Mouse (Mus musculus): ENCODE measurements around the gene Mosmo. TPM values are rescaled to one million over a fixed set of nuclear protein-coding genes. Genes with fewer than 3 reads are reported as not detected.
A peak's percentile ranks its signal among the peaks of the same experiment; 100 is the strongest.

The Mosmo gene
- polyA plus RNA-seq, 1 experiment from 2014 or later, result 14.5 TPM

GRCm38 (mm10) chr7:120677764-120678531 lies 530 bp downstream of the Mosmo start:
- Histone ChIP-seq H3K4me1 (peaks cover 27% of the 10 kb centered on the region), H3K4me2 (peak overlapping the region; percentile 79), H3K4me3 (peak overlapping the region; percentile 89), H3K27ac (peak overlapping the region; percentile 55; the same call in 1 of the 2 replicates), H3K9me3 (no peaks in the 10 kb centered on the region), H3K27me3 (no peaks in the 10 kb centered on the region), H3K36me3 (no peaks in the 10 kb centered on the region), H3K9ac (peak overlapping the region; percentile 93)
- 2% methylated on average over 41 of the region's 42 CpGs for WGBS
- ATAC-seq (ENCODE audit: insufficient number of reproducible peaks, insufficient read depth, low FRiP score, low TSS enrichment, low read depth), result no peak

GRCm38 (mm10) chr7:120679023-120679422 lies 1.6 kb downstream of the Mosmo start:
- Histone ChIP-seq H3K4me2 (peak overlapping the region; percentile 79), H3K4me1 (peaks cover 27% of the 10 kb centered on the region), H3K9me3 (no peaks in the 10 kb centered on the region), H3K27me3 (no peaks in the 10 kb centered on the region), H3K9ac (peak overlapping the region; percentile 93), H3K27ac (no peak overlapping the region), H3K36me3 (no peaks in the 10 kb centered on the region), H3K4me3 (peak overlapping the region; percentile 89)
- no peak for ATAC-seq (ENCODE audit: insufficient number of reproducible peaks, insufficient read depth, low FRiP score, low TSS enrichment, low read depth)
- WGBS, result 54% methylated on average over 8 of the region's 8 CpGs

- Histone ChIP-seq H3K9me3 (no peaks in the 10 kb centered on the region), H3K27ac (no peak overlapping the region), H3K4me2 (no peak overlapping the region), H3K4me3 (no peak overlapping the region), H3K4me1 (peaks cover 30% of the 10 kb centered on the region), H3K9ac (no peak overlapping the region), H3K27me3 (no peaks in the 10 kb centered on the region), H3K36me3 (no peaks in the 10 kb centered on the region)
- WGBS, result 75% methylated on average over 4 of the region's 4 CpGs
- no peak for ATAC-seq (ENCODE audit: insufficient number of reproducible peaks, insufficient read depth, low FRiP score, low TSS enrichment, low read depth)
These were observed 4.6 kb downstream of the Mosmo start for GRCm38 (mm10) chr7:120682002-120682401.

- no peak for ATAC-seq (ENCODE audit: insufficient number of reproducible peaks, insufficient read depth, low FRiP score, low TSS enrichment, low read depth)
- Histone ChIP-seq H3K9me3 (no peaks in the 10 kb centered on the region), H3K4me2 (no peak overlapping the region), H3K9ac (no peak overlapping the region), H3K4me1 (peaks cover 21% of the 10 kb centered on the region; the same call in 1 of the 2 replicates), H3K27me3 (no peaks in the 10 kb centered on the region), H3K36me3 (no peaks in the 10 kb centered on the region), H3K27ac (no peak overlapping the region), H3K4me3 (no peak overlapping the region)
- 47% methylated on average over 2 of the region's 2 CpGs for WGBS
These were observed 7.3 kb downstream of the Mosmo start for GRCm38 (mm10) chr7:120684731-120685161.

DNA sequence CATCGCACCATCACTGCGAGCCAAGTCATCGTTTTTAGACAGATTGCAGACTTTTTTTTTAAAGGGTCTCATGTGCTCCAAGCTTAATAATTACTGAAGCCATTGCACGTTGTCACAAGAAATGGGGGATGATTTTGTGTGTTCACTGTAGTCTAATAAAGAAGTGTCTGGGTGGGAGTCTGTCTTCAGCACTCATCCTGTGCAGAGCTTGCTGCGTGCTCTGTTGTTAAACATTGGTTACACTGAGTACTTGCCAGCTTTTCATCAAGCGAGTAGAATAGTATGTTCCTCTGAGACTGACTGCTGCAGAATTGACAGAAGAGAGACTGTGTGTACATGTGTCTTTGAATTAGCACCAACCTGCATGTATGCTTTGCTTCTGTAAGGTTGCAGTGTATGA lies 7.8 kb downstream of the Mosmo start:
- H3K4me3 ChIP-seq, result no peak overlapping the region
- H3K4me2 ChIP-seq, result no peak overlapping the region
- H3K27ac ChIP-seq, result no peak overlapping the region
- peaks cover 18% of the 10 kb centered on the region; the same call in 1 of the 2 replicates for H3K4me1 ChIP-seq
- H3K9ac ChIP-seq, result no peak overlapping the region
- no peak for ATAC-seq (ENCODE audit: insufficient number of reproducible peaks, insufficient read depth, low FRiP score, low TSS enrichment, low read depth)
- 80% methylated on average over 6 of the region's 6 CpGs for WGBS
- no peaks in the 10 kb centered on the region for H3K9me3 ChIP-seq
- no peaks in the 10 kb centered on the region for H3K27me3 ChIP-seq
- no peaks in the 10 kb centered on the region for H3K36me3 ChIP-seq

GRCm38 (mm10) chr7:120690634-120691033 lies 13.2 kb downstream of the Mosmo start:
- H3K9ac ChIP-seq, result no peak overlapping the region
- WGBS, result 73% methylated on average over 4 of the region's 4 CpGs
- no peak overlapping the region for H3K4me3 ChIP-seq
- no peak overlapping the region for H3K27ac ChIP-seq
- H3K36me3 ChIP-seq, result peaks cover 12% of the 10 kb centered on the region
- no peak overlapping the region for H3K4me2 ChIP-seq
- ATAC-seq (ENCODE audit: insufficient number of reproducible peaks, insufficient read depth, low FRiP score, low TSS enrichment, low read depth), result no peak
- no peaks in the 10 kb centered on the region for H3K27me3 ChIP-seq
- peaks cover 8% of the 10 kb centered on the region; the same call in 1 of the 2 replicates for H3K4me1 ChIP-seq
- no peaks in the 10 kb centered on the region for H3K9me3 ChIP-seq

DNA sequence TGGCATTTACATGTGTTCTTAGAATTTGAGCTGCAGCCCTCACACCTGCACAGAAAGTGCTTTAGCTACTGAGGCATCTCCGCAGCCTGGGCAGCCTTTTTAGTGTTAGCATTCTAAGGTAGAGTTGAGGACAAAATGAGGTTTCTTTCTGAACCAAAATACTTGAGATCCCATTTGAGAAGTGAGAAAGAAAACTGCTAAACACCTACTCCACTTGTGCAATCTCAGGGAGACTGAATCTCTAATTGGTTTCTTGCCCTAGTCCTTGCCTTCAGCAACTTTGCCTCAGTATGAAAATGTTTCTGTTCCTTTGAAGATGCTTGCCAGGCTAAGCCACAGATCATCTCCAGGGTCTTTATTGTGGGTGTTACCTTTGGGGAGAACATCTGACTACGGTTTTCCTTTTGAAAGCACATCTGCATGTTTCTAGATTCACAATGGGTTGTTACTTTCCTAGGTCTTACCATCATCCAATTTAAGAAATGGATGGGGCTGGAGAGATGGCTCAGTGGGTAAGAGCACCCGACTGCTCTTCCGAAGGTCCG lies 16.5 kb downstream of the Mosmo start:
- Histone ChIP-seq H3K4me3 (no peak overlapping the region), H3K36me3 (peaks cover 18% of the 10 kb centered on the region), H3K4me2 (no peak overlapping the region), H3K27me3 (no peaks in the 10 kb centered on the region), H3K4me1 (no peaks in the 10 kb centered on the region), H3K9me3 (no peaks in the 10 kb centered on the region), H3K27ac (no peak overlapping the region), H3K9ac (no peak overlapping the region)
- 96% methylated on average over 5 of the region's 5 CpGs for WGBS
- ATAC-seq (ENCODE audit: insufficient number of reproducible peaks, insufficient read depth, low FRiP score, low TSS enrichment, low read depth), result no peak

DNA sequence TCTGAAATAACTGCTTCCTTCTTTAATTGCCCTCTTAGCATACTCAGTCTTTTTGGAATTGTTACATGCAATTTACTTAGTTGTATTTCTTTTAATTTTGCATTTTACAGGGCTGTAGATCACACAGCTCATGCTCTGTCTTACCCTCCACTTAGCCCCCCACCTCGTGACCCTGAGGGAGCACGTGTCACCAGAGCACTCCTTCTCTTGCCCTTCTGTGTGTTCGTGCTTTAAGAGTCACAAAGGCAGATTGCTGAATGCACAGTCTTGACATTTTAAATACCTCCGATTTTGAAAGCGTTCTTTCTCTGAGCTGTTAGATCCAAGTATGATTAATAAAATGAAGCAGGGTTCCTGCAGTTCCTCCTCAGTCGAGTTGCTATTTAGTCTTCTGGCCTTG lies 17.8 kb downstream of the Mosmo start:
- H3K4me2 ChIP-seq, result no peak overlapping the region
- H3K4me3 ChIP-seq, result no peak overlapping the region
- no peaks in the 10 kb centered on the region for H3K9me3 ChIP-seq
- no peaks in the 10 kb centered on the region for H3K27me3 ChIP-seq
- WGBS, result 39% methylated on average over 6 of the region's 6 CpGs
- no peak for ATAC-seq (ENCODE audit: insufficient number of reproducible peaks, insufficient read depth, low FRiP score, low TSS enrichment, low read depth)
- H3K27ac ChIP-seq, result no peak overlapping the region
- peaks cover 18% of the 10 kb centered on the region for H3K36me3 ChIP-seq
- no peak overlapping the region for H3K9ac ChIP-seq
- no peaks in the 10 kb centered on the region for H3K4me1 ChIP-seq

- Histone ChIP-seq H3K36me3 (peaks cover 17% of the 10 kb centered on the region), H3K4me1 (no peaks in the 10 kb centered on the region), H3K4me3 (no peak overlapping the region), H3K4me2 (no peak overlapping the region), H3K27ac (no peak overlapping the region), H3K27me3 (no peaks in the 10 kb centered on the region), H3K9ac (no peak overlapping the region), H3K9me3 (no peaks in the 10 kb centered on the region)
- WGBS, result 61% methylated on average over 1 of the region's 1 CpGs
- no peak for ATAC-seq (ENCODE audit: insufficient number of reproducible peaks, insufficient read depth, low FRiP score, low TSS enrichment, low read depth)
These were observed 18.2 kb downstream of the Mosmo start for GRCm38 (mm10) chr7:120695641-120696040.

DNA sequence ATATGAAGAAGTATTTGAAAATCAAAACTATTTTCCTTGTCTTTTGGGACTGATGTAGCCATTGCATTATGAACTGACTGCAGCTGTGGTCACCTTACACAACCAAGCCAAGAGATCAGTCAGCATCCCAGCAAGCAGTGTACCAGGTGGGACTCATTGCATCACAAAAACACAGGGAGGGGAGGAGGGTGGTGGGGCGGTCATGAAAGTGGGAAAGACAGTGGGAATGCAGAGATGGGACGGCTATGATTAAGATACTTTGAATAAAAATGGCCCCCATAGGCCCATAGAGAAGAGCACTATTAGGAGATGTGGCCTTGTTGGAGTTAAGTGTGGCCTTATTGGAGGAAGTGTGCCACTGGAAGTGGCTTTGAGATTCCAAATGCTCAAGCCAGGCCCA lies 18.9 kb downstream of the Mosmo start:
- Histone ChIP-seq H3K27me3 (no peaks in the 10 kb centered on the region), H3K4me1 (no peaks in the 10 kb centered on the region), H3K9ac (no peak overlapping the region), H3K4me3 (no peak overlapping the region), H3K27ac (no peak overlapping the region), H3K9me3 (no peaks in the 10 kb centered on the region), H3K4me2 (no peak overlapping the region), H3K36me3 (peaks cover 13% of the 10 kb centered on the region)
- no peak for ATAC-seq (ENCODE audit: insufficient number of reproducible peaks, insufficient read depth, low FRiP score, low TSS enrichment, low read depth)
- 91% methylated on average over 2 of the region's 2 CpGs for WGBS

DNA sequence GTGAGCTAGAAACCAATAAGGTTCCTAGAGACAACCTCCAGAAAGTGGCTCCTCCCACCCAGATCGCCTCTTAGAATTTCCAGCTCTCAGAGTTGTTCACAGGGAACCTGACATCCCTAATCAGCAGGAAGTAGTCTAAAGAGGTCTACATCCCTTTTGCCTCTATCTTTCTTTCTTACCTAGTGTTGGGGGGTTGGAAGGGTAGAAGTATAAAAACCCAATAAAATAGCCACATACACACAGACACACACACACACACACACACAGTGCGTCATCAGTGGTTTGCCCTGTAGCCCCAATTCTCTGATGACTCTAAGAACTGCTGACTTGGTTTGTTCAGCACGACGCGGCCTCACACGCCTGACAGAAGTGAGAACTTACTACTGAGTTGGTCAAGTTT lies 22.2 kb downstream of the Mosmo start:
- H3K4me1 ChIP-seq, result no peaks in the 10 kb centered on the region
- no peak overlapping the region for H3K4me3 ChIP-seq
- H3K9ac ChIP-seq, result no peak overlapping the region
- no peak overlapping the region for H3K4me2 ChIP-seq
- ATAC-seq (ENCODE audit: insufficient number of reproducible peaks, insufficient read depth, low FRiP score, low TSS enrichment, low read depth), result no peak
- 0 out of 2 replicates have a peak, but pooled peaks cover 6% of the 10 kb centered on the region for H3K36me3 ChIP-seq
- 88% methylated on average over 6 of the region's 6 CpGs for WGBS
- H3K9me3 ChIP-seq, result no peaks in the 10 kb centered on the region
- no peaks in the 10 kb centered on the region for H3K27me3 ChIP-seq
- no peak overlapping the region for H3K27ac ChIP-seq

DNA sequence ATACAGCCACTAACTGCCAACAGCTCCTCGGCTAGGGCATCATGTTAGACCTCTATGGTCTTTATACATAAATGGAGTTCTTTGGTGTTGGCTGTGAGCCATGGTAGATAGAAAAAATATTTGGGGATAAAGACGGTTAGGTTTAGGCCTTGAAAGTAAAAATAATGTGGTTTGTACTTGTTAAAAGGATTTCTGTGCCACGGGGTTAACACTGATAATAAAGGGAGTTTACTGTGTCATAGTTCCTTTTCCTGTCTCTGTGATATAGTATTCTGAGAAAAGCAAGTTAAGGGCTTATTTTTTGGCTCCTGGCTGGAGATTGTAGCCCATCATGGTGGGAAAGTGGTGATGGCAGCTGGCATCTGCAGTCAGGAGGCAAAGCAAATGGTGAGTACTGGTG lies 26.5 kb downstream of the Mosmo start:
- WGBS, result 68% methylated on average over 3 of the region's 3 CpGs
- ATAC-seq (ENCODE audit: insufficient number of reproducible peaks, insufficient read depth, low FRiP score, low TSS enrichment, low read depth), result no peak
- no peaks in the 10 kb centered on the region for H3K27me3 ChIP-seq
- no peak overlapping the region for H3K27ac ChIP-seq
- H3K9ac ChIP-seq, result no peak overlapping the region
- no peaks in the 10 kb centered on the region for H3K4me1 ChIP-seq
- no peak overlapping the region for H3K4me2 ChIP-seq
- H3K36me3 ChIP-seq, result no peaks in the 10 kb centered on the region
- no peaks in the 10 kb centered on the region for H3K9me3 ChIP-seq
- no peak overlapping the region for H3K4me3 ChIP-seq
